Comparison of ENCODE assay signal across 12 mouse cellular contexts in genomic region chr7:28966181-28966580, GRCm38 (mm10).
"Had no signal": no experiment of that assay in that cellular context is flagged by ENCODE, and none has a peak within 500 bp of the region (broad histone marks: within the 10 kb centered on the region; RNA-seq: fewer than 3 reads in every experiment).

No protein-coding gene starts in this region.

- ATAC-seq: midbrain, embryonic 13.5 days had no signal

- H3K9me3 ChIP-seq: limb, embryonic 12.5 days; midbrain, embryonic 13.5 days had no signal

- H3K9ac ChIP-seq: limb, embryonic 12.5 days; liver, embryonic 14.5 days; midbrain, embryonic 13.5 days had no signal

- H3K27ac ChIP-seq: limb, embryonic 12.5 days; liver, embryonic 14.5 days; midbrain, embryonic 13.5 days had no signal

- H3K4me2 ChIP-seq: limb, embryonic 12.5 days; midbrain, embryonic 13.5 days had no signal

- H3K27me3 ChIP-seq: limb, embryonic 12.5 days; midbrain, embryonic 13.5 days had no signal

- DNase-seq: kidney, postnatal 36 days; layer of hippocampus, adult 9-11 months; layer of hippocampus, postnatal 36 days; lung, adult 18-20 months; lung, postnatal 36 days; right cerebral cortex, adult 18-20 months; right cerebral cortex, postnatal 25 days; thymus, adult 2 months; thymus, postnatal 25 days had no signal

- H3K4me3 ChIP-seq: limb, embryonic 12.5 days; midbrain, embryonic 13.5 days had no signal
